Mouse (Mus musculus): Measurements from ENCODE around the gene B430306N03Rik.
"Not testable (repeated sequence)": the region's sequence is repeated elsewhere in the genome, so short reads cannot be mapped to it uniquely, and the experiment has no call there.

B430306N03Rik gene

GRCm38 (mm10) chr17:48315905-48316579 is at the start of gene B430306N03Rik:
TSS of gene B430306N03Rik (plus strand) at chr17:48316141.
- not testable (repeated sequence) for DNase-seq (ENCODE audit: low spot score in 2 of 2)

DNA sequence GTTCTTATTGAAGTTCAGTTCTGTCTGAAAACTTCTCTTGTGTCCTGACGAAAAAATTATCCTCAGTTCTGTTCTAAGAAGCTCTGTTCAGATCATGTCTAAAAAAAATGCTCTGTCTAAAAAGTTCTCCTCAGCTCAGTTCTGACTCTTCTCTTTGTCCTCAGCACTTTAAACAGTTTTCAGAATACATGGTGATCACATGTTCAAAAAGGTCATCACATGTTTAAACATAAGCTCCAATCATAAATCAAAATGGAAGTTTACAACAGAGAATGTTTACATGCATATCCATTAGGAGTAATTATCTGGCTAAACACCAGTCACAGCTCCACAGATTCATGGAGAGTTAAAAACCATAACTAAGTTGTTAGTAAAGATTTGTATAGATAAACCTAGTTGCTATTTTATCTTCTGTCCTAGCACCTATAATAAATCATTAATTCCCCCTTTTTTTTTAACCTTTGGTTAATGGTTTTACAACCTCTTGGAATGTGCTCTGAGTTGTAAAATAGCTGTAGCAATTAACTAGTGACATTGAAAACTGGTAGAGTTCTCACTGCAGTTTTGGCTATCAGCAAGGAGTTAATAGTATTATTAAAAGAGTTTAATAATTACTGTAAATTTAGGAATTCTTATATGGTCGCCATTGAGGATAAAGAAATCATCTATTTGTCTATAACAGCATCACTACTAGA is 49.2 kb upstream of the B430306N03Rik start:
- no peak for DNase-seq (ENCODE audit: low spot score in 2 of 2)

DNA sequence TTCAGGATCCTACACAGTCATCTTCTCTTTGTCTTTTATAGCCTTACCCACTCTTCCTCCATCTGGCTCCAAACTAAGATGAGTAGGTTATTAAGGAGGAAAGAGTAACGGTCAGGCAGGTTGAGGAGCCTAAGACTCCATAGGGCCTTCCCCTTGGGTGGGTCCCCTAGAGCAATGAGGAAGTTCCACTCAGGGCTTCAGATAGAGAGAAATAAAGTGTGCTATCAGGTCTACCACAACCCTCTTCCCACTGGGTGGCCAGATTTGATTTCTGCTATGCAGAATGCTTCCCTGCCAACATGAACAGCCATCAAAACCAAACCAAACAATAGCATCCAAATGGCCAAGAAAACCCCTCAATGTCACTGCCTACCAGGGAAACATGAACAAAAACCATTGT is 48.4 kb upstream of the B430306N03Rik start:
- DNase-seq (ENCODE audit: low spot score in 2 of 2) = no peak

DNA sequence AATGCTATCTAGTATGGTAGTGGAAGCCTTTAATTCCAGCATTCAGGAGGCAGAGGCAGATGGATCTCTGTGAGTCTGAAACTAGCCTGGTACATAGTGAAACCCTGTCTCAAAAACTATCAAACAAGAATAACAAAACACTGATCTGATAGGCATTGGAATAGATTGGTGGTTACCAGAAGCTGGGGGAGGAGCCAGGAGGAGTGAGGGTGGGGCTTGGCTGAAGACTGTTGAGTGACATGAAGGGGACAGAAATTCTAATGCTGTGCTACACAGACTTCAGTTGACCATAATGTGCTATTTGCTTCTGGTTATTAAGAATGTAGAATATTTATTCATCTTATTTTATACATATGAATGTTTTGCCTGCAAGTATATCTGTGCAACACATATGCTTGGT is 47.7 kb upstream of the B430306N03Rik start:
- no peak for DNase-seq (ENCODE audit: low spot score in 2 of 2)

DNA sequence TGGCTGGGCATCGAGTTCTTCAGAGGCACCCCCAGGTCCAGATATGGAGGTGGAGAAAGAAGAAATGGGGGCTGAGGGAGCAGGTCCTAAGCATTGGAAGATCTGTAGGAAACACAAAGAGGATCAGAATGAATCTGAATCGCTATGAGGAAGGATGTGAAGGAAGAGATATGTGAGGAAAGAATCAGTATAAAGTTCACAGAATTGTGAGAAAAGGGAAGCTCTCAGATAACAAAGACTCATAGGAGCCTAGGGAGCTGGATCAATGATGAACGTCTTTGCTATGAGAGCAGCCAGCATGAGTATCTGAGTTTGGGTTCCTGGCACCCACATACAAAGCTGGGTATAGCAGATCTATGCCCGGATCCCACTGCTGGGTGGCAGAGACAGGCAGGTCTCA is 46.1 kb upstream of the B430306N03Rik start:
- no peak for DNase-seq (ENCODE audit: low spot score in 2 of 2)

DNA sequence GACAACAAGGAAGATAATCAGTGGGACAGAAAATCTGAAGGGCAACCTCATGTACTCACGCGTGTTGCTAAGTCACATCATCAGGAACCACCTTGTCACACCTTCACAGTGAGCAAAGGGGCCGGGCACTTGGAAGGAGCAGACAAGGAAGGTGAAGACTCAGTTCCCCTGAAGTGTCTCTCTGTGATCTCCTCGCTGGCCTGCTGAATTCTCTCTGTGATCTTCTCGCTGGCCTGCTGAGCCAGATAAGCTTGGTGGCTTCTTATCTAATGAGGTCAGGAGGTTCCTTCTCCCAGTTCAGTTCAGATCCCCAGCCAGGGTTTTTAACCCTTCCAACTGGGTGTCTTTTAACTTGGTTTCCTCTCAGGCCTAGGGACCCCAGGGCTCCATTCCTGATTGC is 43.8 kb upstream of the B430306N03Rik start:
- DNase-seq (ENCODE audit: low spot score in 2 of 2) = no peak

- no peak for DNase-seq (ENCODE audit: low spot score in 2 of 2)
Observed at GRCm38 (mm10) chr17:48272598-48272997, 43.3 kb upstream of the B430306N03Rik start.

- no peak for DNase-seq (ENCODE audit: low spot score in 2 of 2)
Observed at GRCm38 (mm10) chr17:48274098-48274497, 41.8 kb upstream of the B430306N03Rik start.

- peak; percentile 34 to 66 for DNase-seq (ENCODE audit: low spot score in 2 of 2)
Observed at GRCm38 (mm10) chr17:48274885-48275284, 41.1 kb upstream of the B430306N03Rik start.

GRCm38 (mm10) chr17:48275736-48276135 is 40.2 kb upstream of the B430306N03Rik start:
- no peak for DNase-seq (ENCODE audit: low spot score in 2 of 2)

DNA sequence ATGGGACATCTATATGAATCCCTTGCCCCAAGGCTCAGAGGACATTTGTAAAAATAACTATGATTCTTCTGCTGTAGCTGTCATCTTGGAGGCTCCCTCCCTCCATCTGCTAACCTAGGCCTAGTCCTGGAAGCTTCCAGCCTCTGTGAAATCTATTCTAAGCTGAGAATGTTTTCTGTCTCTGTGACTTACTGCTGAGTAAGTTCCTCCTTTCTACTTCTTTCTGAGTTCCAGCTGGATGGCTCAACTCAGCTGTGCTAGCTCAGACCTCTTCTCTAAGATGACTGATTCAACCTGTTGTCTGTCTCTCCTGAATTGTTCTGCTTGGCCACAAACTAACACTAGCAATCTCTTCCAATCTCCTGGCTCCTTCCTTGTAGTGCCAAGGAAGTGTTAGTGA is 37.6 kb upstream of the B430306N03Rik start:
- no peak for DNase-seq (ENCODE audit: low spot score in 2 of 2)

- DNase-seq (ENCODE audit: low spot score in 2 of 2) = no peak
Observed at GRCm38 (mm10) chr17:48279002-48279401, 36.9 kb upstream of the B430306N03Rik start.

GRCm38 (mm10) chr17:48280943-48281738 is 34.8 kb upstream of the B430306N03Rik start:
- no peak for DNase-seq (ENCODE audit: low spot score in 2 of 2)

GRCm38 (mm10) chr17:48281739-48282085 is 34.2 kb upstream of the B430306N03Rik start:
- DNase-seq (ENCODE audit: low spot score in 2 of 2) = no peak

DNA sequence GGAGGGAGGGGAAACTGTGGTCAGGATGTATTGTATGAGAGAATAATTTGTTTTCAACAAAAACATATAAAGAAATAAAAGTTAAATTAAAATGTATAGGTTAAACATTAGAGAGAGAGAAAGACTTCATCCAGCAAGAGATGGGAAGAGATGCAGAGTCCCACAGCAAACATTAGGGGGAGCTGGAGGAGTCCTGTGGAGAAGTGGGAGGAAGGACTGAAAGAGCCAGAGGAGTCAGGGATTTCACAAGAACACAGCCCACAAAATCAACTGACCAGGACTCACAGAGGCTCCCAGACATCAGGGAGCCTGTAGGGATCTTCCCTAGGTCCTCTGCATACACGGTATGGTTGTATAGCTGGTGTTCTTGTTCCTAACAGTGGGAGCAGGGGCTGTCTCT is 29.2 kb upstream of the B430306N03Rik start:
- no peak for DNase-seq (ENCODE audit: low spot score in 2 of 2)

DNA sequence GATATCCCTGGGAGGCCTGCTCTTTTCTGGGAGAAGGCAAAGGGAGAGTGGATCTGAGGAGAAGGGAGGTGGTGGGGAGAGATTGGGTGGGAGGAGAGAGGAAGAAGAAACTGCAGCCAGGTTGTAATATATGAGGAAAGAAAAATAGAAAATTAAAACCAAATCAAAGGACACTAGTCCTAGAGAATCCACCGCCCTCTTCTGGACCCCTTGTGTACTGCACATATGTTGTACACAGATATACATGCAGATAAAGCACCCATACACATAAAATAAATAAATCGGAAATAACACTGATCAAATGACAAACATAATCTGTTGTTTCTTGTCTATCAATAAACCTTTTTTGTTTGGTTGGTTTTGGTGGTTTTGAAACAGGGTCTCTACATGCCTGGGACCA is 28.7 kb upstream of the B430306N03Rik start:
- DNase-seq (ENCODE audit: low spot score in 2 of 2) = no peak

GRCm38 (mm10) chr17:48293500-48294194 is 22.3 kb upstream of the B430306N03Rik start:
- DNase-seq (ENCODE audit: low spot score in 2 of 2) = no peak

DNA sequence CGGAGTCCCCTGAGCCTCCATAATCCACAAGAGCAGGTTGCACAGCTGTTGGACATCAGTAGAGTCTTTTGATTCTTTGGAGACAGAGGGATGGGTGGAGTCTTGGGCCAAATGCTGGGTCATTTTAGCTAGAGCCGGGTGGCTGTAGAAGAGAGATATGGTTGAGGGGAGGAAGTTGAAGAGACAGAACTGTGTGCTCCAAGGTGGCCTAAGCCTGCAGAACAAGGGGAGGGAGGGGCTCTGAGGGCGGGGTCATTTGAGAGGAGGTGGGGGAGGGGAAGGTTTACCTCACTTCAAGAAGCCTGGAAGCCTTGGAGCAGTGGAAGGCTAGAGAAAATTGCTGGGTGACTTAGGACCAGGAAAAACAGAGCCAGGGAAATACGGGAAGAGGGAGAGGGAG is 16.7 kb upstream of the B430306N03Rik start, which contains the start of gene Treml2:
Gene Treml2, plus strand, starts transcription at position 296 of the 400 bp plus-strand sequence.
- no peak for DNase-seq (ENCODE audit: low spot score in 2 of 2)

DNA sequence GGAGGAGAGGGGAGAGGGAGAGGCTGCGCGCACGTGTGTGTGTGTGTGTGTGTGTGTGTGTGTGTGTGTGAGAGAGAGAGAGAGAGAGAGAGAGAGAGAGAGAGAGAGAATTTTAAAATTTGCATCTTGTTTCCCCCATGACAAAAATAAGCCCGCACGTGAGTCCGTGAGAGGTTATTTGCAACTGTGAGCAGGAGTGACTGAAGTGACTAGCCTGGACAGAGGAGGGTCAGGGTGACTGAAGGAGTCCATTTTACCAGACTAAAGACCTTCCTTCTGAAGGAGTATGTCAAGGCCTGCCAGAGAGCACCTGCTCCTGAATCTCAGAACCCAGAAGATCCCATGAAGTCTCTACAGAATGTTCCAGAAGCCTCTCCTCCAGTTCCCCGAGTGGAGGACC is 16.2 kb upstream of the B430306N03Rik start:
- DNase-seq (ENCODE audit: low spot score in 2 of 2) = no peak

- DNase-seq (ENCODE audit: low spot score in 2 of 2) = no peak
Observed at GRCm38 (mm10) chr17:48300199-48300598, 15.7 kb upstream of the B430306N03Rik start.

- DNase-seq (ENCODE audit: low spot score in 2 of 2) = no peak
Observed at GRCm38 (mm10) chr17:48300861-48301260, 15.1 kb upstream of the B430306N03Rik start.

DNA sequence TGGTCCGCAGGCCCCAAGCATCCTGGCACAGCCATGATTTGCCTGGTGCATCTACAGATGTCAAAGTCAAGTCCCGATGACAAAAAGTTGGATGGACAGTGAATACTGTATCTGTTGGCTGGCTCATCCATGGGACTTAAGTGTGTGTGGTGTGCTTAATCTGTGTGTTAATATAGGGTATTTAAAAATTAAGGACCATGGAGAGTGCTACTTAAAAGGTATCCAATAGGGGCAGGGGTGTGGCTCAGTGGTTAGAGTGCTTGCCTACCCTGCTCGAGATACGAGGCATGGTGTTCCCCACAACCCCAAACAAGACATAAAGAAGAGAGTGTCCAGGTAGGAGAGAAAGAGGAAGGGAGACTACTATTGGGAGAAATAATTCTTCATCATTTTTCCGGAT is 14.1 kb upstream of the B430306N03Rik start:
- DNase-seq (ENCODE audit: low spot score in 2 of 2) = no peak

Measured in frontal cortex, postnatal 14 days (tissue).